Mouse (Mus musculus) C2C12 (cell line): ENCODE measurements around the gene Rsc1a1. TPM values are rescaled to one million over a fixed set of nuclear protein-coding genes. Genes with fewer than 3 reads are reported as not detected.

Experiments
- H3K27me3 ChIP-seq: one replicate; pipeline ENCODE4 v1.6.1; 2011; ENCODE audit not compliant: control insufficient read depth, insufficient read depth, insufficient read length
- H3K36me3 ChIP-seq: one replicate; pipeline ENCODE4 v1.6.1; 2011; ENCODE audit not compliant: control insufficient read depth, insufficient read depth
- H3K4me3 ChIP-seq: one replicate; pipeline ENCODE4 v1.5.1; 2011; ENCODE audit warnings: mild to moderate bottlenecking, control low read depth; ENCODE audit not compliant: poor library complexity, insufficient read depth, severe bottlenecking
- H3K79me2 ChIP-seq: one replicate; pipeline ENCODE4 v1.6.1; 2011; ENCODE audit not compliant: control insufficient read depth, insufficient read depth
- H3K79me3 ChIP-seq: one replicate; pipeline ENCODE4 v1.6.1; 2011; ENCODE audit warnings: low read depth, control low read depth
- H3ac ChIP-seq: one replicate; pipeline ENCODE3; 2011; ENCODE audit warnings: low read depth; ENCODE audit not compliant: control insufficient read depth, insufficient read length
- CEBPB ChIP-seq: IDR thresholded peaks from one replicate; pipeline ENCODE4 v1.6.1; 2011; ENCODE audit warnings: low read depth, mild to moderate bottlenecking, control low read depth, moderate library complexity
- CTCF ChIP-seq: IDR thresholded peaks from one replicate; pipeline ENCODE4 v1.5.1; 2011; ENCODE audit not compliant: control insufficient read depth, insufficient read depth, insufficient read length
- FOSL1 ChIP-seq: IDR thresholded peaks from one replicate; pipeline ENCODE4 v1.8.0; 2011; ENCODE audit warnings: mild to moderate bottlenecking, low read length; ENCODE audit not compliant: poor library complexity, insufficient read depth, severe bottlenecking
- MAX ChIP-seq: IDR thresholded peaks from one replicate; pipeline ENCODE4 v1.6.1; 2011; ENCODE audit warnings: mild to moderate bottlenecking, control low read depth
- MYOD1 ChIP-seq: IDR thresholded peaks from one replicate; pipeline ENCODE4 v1.6.1; 2011; ENCODE audit warnings: low read depth; ENCODE audit not compliant: control insufficient read depth, insufficient read length
- MYOG ChIP-seq: IDR thresholded peaks from one replicate; pipeline ENCODE4 v1.6.1; 2011; ENCODE audit not compliant: control insufficient read depth, insufficient read length; ENCODE audit errors: extremely low read depth
- USF1 ChIP-seq: IDR thresholded peaks from one replicate; pipeline ENCODE4 v1.6.1; 2011; ENCODE audit warnings: low read depth, mild to moderate bottlenecking, control low read depth, moderate library complexity
- long read RNA-seq, 2 experiments: library from polyadenylated mRNA; unstranded; transcript quantifications; one replicate each; pipeline ENCODE4 v2.0.0; 2019 to 2020
- polyA plus RNA-seq: library from polyadenylated mRNA; unstranded; fragments of >200 nt; fragmentation: generic; extraction: Trizol; gene quantifications from one replicate; pipeline ENCODE4 v1.2.1, GENCODE M21; 2012; ENCODE audit warnings: missing spikeins

Rsc1a1 gene
- 5.4 TPM for polyA plus RNA-seq
- long read RNA-seq, experiment 1, partial matches to known transcripts, result 0 of 1 reads
- long read RNA-seq, experiment 1, other reads (novel, unspliced or antisense), result 0 of 1 reads
- long read RNA-seq, experiment 2, partial matches to known transcripts, result 0 of 4 reads
- long read RNA-seq, experiment 2, other reads (novel, unspliced or antisense), result 0 of 4 reads

DNA sequence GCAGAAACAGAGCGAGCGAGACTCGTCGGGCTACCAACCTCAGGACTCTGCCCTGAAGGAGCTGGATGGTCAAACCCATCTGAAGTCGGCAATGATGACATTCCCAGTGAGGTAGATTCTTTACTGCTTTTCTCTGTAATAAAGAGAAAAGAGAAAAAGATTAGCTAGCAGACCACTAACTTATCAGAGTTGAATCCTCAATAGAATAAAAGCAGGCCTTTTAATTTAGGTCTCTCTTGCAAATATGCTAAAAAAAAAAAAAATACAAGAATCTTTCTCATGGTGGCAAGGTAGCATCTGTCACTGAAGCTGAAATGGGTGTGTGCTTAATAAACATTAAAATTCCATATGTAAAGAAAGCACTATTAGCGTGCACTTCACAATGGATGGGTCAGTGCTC is at the start of gene Rsc1a1:
TSS of gene Rsc1a1 (minus strand) at position 101 of the 400 bp plus-strand sequence.
- Histone ChIP-seq H3K4me3 (no peak within 1 kb of the TSS), H3K36me3 (peaks cover 57% of the 10 kb centered on the region), H3K27me3 (no peaks in the 10 kb centered on the region), H3ac (no peak within 1 kb of the TSS), H3K79me2 (no peaks in the 10 kb centered on the region), H3K79me3 (peaks cover 2% of the 10 kb centered on the region)
- TF ChIP-seq MAX, result no peak
- TF ChIP-seq USF1, result no peak

DNA sequence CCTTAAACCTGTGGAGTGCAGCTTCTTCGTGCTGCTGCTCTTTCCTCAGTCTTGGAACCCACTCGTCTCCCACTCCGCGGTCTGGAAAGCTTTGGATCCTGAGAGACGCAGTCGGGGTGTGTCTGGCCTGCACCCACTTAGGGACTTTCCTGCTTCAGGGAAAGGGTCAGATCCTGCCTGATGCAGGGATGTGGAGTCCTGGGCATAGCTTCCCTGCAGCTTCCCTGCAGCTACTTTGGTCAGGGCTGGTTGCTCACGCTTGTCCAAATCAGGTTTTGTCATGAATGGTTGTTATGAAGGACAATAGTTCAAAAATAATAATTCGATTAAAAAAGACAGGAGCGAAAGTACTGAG is 49.8 kb upstream of the Rsc1a1 start:
- peak overlapping the region; percentile 20 for H3ac ChIP-seq
- H3K79me3 ChIP-seq, result no peaks in the 10 kb centered on the region
- no peaks in the 10 kb centered on the region for H3K36me3 ChIP-seq
- TF ChIP-seq USF1 (no peak), CEBPB (no peak), MYOD1 (no peak), FOSL1 (no peak), MAX (no peak), CTCF (no peak), MYOG (no peak)
- H3K4me3 ChIP-seq, result no peak overlapping the region
- H3K27me3 ChIP-seq, result no peaks in the 10 kb centered on the region
- H3K79me2 ChIP-seq, result no peaks in the 10 kb centered on the region

DNA sequence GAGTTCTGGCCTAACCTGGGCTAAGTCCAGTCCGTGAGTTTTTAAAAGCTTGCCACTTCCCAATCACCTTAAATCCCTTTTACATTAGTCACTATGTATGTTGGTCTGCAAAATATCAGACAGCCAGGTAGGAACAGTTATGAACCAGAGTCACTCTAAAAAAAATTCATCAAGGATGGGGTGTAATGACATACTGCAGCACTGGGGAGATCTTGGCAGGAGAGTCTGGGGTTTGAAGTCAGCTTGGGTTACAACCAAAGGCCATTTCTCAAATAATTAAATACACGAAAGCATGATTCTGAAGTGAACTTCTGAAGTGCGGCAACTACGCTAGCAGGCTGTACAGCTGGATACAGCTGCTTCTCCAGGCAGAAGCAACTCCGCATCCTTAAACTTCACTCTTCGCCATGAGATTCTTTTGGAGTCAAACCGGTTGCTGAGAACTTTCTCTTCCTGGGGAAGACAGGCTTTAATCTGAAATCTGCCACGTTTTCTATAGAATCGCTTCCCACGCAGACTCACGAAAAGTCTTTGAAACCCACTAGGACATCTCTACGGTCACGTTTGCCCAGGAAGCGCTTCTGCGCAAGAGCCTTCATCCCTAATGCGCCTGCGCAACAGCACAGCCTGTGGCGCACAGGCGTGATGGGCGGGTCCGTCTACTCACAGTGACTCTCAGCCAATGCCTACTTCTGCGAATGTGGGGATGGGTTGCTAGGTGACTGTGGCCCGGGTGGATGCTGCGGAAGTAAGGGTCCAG is 49.2 kb upstream of the Rsc1a1 start:
- Histone ChIP-seq H3K79me3 (no peaks in the 10 kb centered on the region), H3K79me2 (no peaks in the 10 kb centered on the region), H3K4me3 (no peak overlapping the region), H3ac (no peak overlapping the region), H3K36me3 (no peaks in the 10 kb centered on the region), H3K27me3 (no peaks in the 10 kb centered on the region)
- TF ChIP-seq USF1 (no peak), MAX (no peak), MYOD1 (no peak), CEBPB (no peak), MYOG (no peak), CTCF (no peak), FOSL1 (no peak)

DNA sequence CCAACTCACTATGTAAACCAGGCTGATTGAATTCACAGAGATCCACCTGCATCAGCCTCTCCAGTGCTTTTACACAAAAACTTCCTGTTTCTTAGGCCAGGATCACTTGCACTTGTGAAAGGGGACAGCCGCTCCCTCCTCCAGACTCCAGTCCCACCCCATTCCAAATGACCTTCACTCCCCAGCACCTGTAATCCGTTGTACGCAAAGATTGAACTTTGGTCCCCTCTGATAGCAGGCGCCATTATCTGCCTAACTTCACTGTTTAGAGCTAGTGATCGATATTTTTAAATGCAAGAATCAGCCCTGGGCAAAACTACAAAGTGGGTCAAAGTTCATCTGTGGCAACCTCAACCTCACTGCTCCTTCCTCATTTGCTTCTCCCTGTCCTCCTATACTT is 46.4 kb upstream of the Rsc1a1 start:
- TF ChIP-seq MYOG (no peak), USF1 (no peak), MAX (no peak), CTCF (no peak), CEBPB (no peak)
- H3K79me2 ChIP-seq, result no peaks in the 10 kb centered on the region
- H3K36me3 ChIP-seq, result no peaks in the 10 kb centered on the region
- H3K79me3 ChIP-seq, result no peaks in the 10 kb centered on the region
- H3K27me3 ChIP-seq, result no peaks in the 10 kb centered on the region
- H3K4me3 ChIP-seq, result no peak overlapping the region
- H3ac ChIP-seq, result no peak overlapping the region

DNA sequence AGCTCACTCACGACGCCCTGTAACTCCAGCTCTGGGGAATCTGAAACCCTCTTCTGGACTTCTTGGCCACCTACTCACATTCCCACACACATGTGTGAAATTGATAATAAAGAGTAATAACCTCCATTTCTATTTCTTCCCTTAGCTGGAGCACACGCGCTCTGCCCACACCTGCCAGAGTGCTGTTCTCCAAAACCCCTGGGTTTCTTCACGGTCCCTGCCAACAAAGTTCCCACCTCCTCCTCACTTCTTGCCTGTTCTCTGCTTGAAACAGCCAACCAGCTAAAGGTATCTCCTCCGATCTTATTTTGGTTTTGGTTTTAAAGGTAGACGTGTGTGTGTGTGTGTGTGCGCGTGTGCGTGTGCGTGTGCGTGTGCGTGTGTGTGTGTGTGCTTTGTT is 45.0 kb upstream of the Rsc1a1 start:
- Histone ChIP-seq H3K27me3 (no peaks in the 10 kb centered on the region), H3ac (no peak overlapping the region), H3K79me2 (no peaks in the 10 kb centered on the region), H3K79me3 (no peaks in the 10 kb centered on the region), H3K4me3 (no peak overlapping the region), H3K36me3 (no peaks in the 10 kb centered on the region)
- TF ChIP-seq MAX (no peak), FOSL1 (no peak), CEBPB (no peak), MYOG (no peak), CTCF (no peak), USF1 (no peak), MYOD1 (no peak)

DNA sequence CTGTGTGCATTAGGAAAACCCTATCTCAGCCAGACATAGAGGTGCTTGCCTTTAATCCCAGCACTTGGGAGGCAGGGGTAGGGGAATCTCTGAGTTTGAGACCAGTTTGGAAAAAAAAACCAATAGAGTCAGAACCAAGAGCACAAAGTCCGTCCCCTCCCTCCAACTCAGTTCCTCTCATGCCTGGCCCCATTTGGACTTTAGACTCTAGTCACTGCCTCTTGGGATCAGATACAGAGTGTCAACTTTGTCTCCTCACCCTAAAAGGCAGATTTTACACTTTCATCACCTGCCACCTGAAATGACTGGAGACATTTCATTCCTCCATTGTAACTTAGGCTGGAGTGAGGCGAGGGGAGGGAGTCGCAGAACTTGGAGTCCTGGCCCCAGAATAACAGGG is 43.9 kb upstream of the Rsc1a1 start:
- H3K36me3 ChIP-seq, result no peaks in the 10 kb centered on the region
- no peak overlapping the region for H3ac ChIP-seq
- no peaks in the 10 kb centered on the region for H3K79me3 ChIP-seq
- no peak overlapping the region for H3K4me3 ChIP-seq
- H3K79me2 ChIP-seq, result no peaks in the 10 kb centered on the region
- TF ChIP-seq FOSL1 (no peak), MYOD1 (no peak), MYOG (no peak), MAX (no peak), CEBPB (no peak), CTCF (no peak), USF1 (no peak)
- no peaks in the 10 kb centered on the region for H3K27me3 ChIP-seq
